Mouse (Mus musculus): ENCODE data around the gene Susd4.

Susd4 gene

GRCm38 (mm10) chr1:182788896-182789295 lies 25.2 kb downstream of the Susd4 start:
- peak; percentile 27 for DNase-seq

GRCm38 (mm10) chr1:182792521-182793071 lies 28.9 kb downstream of the Susd4 start:
- DNase-seq, result peak; percentile 77

- DNase-seq, result no peak
These were observed 30.6 kb downstream of the Susd4 start for GRCm38 (mm10) chr1:182794221-182794620.

- no peak for DNase-seq
These were observed 31.0 kb downstream of the Susd4 start for GRCm38 (mm10) chr1:182794628-182795027.

GRCm38 (mm10) chr1:182797048-182797447 lies 33.4 kb downstream of the Susd4 start:
- no peak for DNase-seq

GRCm38 (mm10) chr1:182801590-182801989 lies 37.9 kb downstream of the Susd4 start:
- no peak for DNase-seq

- no peak for DNase-seq
These were observed 39.2 kb downstream of the Susd4 start for GRCm38 (mm10) chr1:182802891-182803290.

GRCm38 (mm10) chr1:182813991-182814390 lies 50.3 kb downstream of the Susd4 start:
- DNase-seq, result peak; percentile 10

- no peak for DNase-seq
These were observed 50.9 kb downstream of the Susd4 start for GRCm38 (mm10) chr1:182814566-182814965.

GRCm38 (mm10) chr1:182817106-182817505 lies 53.4 kb downstream of the Susd4 start:
- no peak for DNase-seq

GRCm38 (mm10) chr1:182817624-182818023 lies 54.0 kb downstream of the Susd4 start:
- no peak for DNase-seq

GRCm38 (mm10) chr1:182818931-182819330 lies 55.3 kb downstream of the Susd4 start:
- no peak for DNase-seq

- DNase-seq, result no peak
These were observed 59.1 kb downstream of the Susd4 start for GRCm38 (mm10) chr1:182822729-182823128.

GRCm38 (mm10) chr1:182823723-182824421 lies 60.2 kb downstream of the Susd4 start:
- DNase-seq, result no peak

- no peak for DNase-seq
These were observed 62.9 kb downstream of the Susd4 start for GRCm38 (mm10) chr1:182826557-182826956.

- no peak for DNase-seq
These were observed 74.4 kb downstream of the Susd4 start for GRCm38 (mm10) chr1:182838061-182838460.

- no peak for DNase-seq
These were observed 75.8 kb downstream of the Susd4 start for GRCm38 (mm10) chr1:182839332-182839929.

GRCm38 (mm10) chr1:182840011-182840410 lies 76.4 kb downstream of the Susd4 start:
- no peak for DNase-seq

GRCm38 (mm10) chr1:182840606-182841005 lies 76.9 kb downstream of the Susd4 start:
- no peak for DNase-seq

- DNase-seq, result no peak
These were observed 85.9 kb downstream of the Susd4 start for GRCm38 (mm10) chr1:182849556-182849955.

- no peak for DNase-seq
These were observed 86.4 kb downstream of the Susd4 start for GRCm38 (mm10) chr1:182850080-182850479.

- DNase-seq, result no peak
These were observed 88.5 kb downstream of the Susd4 start for GRCm38 (mm10) chr1:182852158-182852557.

- DNase-seq, result no peak
These were observed 93.0 kb downstream of the Susd4 start for GRCm38 (mm10) chr1:182856636-182857035.

- DNase-seq, result no peak
These were observed 98.2 kb downstream of the Susd4 start for GRCm38 (mm10) chr1:182861671-182862358.

All from kidney, postnatal 14 days (tissue).